Mouse (Mus musculus) layer of hippocampus, adult 18-20 months (tissue): ENCODE measurements at regions not wholly inside any gene's neighbourhood (a gene's known extent, or its start where the extent isn't known, plus 50 kb on each side); places are given as distances from the start of the nearest gene placed in this dataset.

ENCODE experiments used
- DNase-seq, 2 experiments: peaks; one replicate each; pipeline ENCODE4 v3.0.0; 2022; ENCODE audit warnings: low spot score in 2 of 2

DNA sequence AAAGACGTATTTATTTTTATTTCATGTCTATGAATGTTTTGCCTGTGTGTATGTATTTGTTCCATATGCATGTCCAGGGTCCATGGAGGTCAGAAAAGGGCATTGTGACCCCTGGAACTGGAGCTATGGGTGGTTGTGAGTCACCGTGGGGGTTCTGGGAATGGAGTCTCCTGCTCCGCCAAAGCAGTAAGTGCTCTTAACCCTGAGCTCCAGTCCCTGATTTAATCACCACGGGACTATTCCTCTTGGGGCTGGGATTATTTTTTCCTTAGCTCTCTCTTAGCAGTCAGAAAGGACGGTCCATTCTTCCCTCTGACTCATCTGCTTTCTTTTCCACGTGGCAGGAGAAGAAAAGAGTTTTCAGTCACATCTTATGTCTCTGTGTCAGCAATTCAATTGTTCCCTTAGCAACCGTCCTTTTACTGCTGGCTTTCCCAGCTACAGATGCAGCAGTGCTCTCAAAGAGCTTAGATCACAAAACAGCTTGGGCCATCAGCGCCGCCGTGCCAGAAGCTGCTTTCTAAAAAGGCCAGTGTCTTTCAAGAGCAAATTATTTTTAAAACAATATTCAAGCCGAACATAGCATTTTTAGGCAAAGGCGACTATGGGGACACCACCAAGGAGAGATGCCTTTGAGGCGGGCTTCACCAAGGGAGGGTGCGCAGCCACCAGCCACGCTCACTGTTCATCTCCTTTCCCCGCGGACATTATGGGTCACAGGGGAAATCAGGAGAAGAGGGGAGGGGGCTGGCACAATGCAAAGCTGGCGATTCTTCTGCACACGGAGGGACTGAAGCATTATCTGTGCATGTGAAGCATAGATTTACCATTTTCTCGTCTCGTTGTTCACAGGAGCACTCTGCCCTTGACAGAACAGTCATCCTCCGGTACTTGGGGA lies 110.8 kb downstream of the Map3k7 start:
- peak; percentile 48 to 50 for DNase-seq

DNA sequence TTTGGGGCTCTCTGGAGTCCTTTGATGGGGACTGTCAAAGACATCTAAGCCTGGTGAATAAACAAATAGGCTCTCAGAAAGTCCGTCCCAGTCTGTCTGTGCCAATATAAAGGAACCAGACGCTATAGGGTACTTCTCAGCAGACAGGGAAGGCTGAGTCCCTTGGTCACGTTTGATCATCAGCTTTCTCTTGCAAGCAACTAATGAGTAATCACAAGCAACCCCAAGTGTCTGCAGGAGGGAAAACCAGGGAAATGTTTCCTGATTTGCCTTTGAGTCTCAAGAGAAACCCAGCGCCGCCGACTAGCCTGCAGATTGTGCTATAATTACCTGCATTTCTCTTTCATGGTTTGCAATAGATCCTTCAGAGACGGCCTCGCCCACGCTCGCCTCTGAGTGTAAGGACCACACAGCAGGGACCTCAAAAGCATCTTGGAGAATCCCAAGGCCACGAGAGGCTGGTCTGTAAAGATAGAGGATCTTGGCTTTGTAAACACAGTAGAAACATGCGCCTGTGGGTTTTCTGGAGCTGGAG lies 112.6 kb downstream of the Map3k7 start:
- DNase-seq: no peak

- DNase-seq: no peak
These were observed 119.6 kb downstream of the Map3k7 start for GRCm38 (mm10) chr4:32083456-32083855.

- DNase-seq: no peak
These were observed 120.5 kb downstream of the Map3k7 start for GRCm38 (mm10) chr4:32084250-32084869.

DNA sequence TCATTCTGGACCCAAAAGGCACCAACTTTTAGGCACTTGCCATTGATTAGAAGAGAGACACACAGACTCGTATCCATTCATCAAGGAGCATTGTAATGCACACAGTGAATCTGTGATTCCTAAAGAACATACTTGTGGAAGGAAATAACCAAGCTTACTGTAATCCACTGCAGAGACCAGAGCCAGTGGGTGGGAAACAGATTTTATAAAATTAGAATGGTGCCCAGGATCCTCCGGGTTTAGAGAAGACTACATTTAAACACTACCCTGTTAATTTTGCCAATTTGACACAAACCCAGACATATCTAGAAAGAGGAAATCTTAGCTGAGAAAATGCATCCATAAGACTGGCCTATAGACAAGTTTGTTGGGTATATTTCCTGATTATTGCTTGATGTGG lies 121.1 kb downstream of the Map3k7 start:
- no peak for DNase-seq

DNA sequence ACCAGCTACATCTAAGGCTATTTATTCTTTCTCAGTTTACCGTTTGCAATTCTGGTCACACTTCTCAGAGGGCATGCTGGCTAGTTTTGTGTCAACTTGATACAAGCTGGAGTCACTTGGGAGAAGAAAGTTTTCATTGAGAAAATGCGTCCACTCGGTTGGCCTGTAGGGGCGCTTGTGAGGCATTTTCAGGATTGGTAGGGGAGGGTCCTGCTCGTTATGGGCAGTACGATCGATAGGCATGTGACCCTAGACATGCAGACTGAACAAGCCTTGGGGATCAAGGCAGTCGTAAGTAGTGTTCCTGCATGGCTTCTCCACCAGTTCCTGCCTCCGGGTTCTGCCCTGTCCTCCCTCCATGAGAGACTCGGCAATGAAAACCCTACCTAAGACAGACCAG lies 127.2 kb downstream of the Map3k7 start:
- DNase-seq: no peak

- no peak for DNase-seq
These were observed 128.6 kb downstream of the Map3k7 start for GRCm38 (mm10) chr4:32092320-32093041.

- DNase-seq: no peak
These were observed 134.3 kb downstream of the Map3k7 start for GRCm38 (mm10) chr4:32098233-32098632.

DNA sequence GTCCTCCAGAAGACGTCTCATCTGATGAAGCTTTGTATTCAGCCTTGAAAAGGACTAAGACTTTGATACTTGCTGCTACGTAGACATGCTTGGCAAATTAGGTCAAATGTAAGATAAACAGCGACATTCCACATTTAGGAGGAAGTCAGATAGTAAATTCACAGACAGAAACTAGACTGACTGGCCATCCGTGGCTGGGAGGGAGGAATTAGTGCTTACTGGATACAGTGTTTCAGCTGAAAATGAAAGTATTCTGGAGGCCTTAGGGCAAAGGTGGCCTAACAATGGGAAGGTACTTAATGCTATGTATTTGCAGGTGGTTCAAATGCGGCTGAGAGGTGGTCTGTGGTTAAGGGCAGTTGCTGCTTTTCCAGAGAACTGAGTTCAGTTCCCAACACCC lies 137.1 kb downstream of the Map3k7 start:
- DNase-seq: no peak

- DNase-seq: peak in 1 of 2 experiments; percentile 6
These were observed 131.9 kb upstream of the Bach2 start for GRCm38 (mm10) chr4:32106664-32107171.

DNA sequence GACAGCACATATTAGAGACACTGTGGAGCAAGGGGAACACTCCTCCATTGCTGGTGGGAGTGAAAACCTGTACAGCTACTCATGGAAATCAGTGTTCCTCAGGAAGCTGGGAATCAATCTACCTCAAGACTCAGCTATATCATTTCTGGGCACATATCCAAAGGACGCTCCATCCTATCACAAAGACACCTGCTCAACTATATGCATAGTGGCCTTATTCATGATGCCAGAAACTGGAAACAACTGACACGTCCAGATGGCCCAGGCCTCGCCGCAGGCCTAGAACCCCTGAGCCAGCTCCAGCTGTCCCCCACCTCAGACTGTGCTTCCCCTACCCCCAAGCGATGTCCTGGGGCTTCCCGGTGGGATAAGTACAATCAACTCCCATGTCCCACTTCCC lies 116.3 kb upstream of the Bach2 start:
- no peak for DNase-seq

DNA sequence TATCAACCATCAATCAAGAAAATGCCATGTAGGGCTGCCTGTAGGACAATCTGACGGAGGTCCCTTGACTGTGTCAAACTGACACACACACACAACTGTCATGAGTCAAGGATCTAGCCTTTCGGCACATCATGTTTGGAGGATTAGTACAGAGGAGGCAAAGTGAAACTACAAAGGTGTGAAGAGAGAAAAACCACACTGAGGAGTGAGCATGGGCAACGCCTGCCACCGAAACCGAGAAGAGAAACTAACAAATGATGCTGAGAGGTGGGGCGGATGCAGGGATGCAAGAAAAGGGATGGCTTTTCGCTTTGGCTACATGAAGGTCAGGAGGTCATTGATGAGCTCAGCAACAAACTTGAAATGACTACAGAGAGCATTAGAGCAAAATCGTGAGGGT lies 111.8 kb upstream of the Bach2 start:
- no peak for DNase-seq

GRCm38 (mm10) chr4:32130594-32130993 lies 108.0 kb upstream of the Bach2 start:
- no peak for DNase-seq

DNA sequence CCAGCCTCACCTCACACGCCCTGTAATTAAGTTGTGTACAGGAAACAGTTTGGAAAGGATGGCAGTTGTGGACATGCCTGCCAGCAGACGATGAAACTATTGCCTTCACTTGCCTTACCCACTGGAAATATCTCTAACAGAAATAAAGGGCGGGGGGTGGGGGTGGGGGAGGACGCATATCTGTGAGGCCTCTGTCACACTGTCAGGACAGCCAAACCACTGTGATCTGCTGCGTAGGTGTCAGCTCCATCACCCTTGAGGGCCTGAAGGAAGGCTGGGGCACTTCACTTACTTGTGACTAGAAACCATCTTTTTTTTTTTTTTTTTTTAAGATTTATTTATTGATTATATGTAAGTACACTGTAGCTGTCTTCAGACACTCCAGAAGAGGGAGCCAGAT lies 106.8 kb upstream of the Bach2 start:
- no peak for DNase-seq

- no peak for DNase-seq
These were observed 102.5 kb upstream of the Bach2 start for GRCm38 (mm10) chr4:32136151-32136550.

GRCm38 (mm10) chr4:32137243-32137642 lies 101.4 kb upstream of the Bach2 start:
- no peak for DNase-seq

DNA sequence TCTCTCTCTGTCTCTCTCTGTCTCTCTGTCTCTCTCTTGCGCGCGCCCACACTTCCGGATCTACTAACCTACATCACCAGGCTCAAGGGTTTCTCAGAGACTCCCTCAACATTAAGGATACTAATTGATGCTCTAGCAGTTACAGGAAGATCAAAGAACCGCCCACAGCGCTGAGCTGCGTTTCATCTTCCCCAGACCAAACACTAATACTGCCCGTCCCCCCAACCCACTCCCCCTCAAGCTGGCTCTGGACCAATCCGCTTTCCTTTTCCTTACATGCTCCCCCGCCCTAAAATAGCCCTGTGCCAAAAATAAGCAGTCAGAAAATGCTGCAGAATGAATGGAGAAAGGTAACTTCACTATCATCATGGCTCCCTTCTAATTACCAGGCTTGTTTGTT lies 100.6 kb upstream of the Bach2 start:
- DNase-seq: peak in 1 of 2 experiments; percentile 6

- DNase-seq: no peak
These were observed 99.0 kb upstream of the Bach2 start for GRCm38 (mm10) chr4:32139586-32139985.

DNA sequence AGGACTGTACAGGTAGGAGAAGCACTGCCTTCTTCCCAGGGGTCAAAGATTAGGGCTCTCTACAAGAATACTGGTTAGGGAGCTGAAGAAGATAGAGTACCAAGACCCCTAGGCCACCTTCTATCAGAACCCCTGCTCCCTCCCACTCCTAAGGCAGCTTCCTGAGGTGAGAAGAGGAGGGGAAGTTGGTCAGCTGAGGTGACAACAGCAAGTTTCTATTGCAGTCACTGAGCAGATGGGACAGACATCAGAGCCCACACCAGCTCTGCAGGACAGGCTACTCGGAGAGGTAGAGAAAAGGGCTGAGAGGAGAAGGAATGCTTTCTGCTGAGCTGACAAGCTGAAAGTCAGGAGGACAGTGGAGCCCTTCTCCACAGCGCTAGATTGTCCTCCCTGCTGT lies 98.5 kb upstream of the Bach2 start:
- no peak for DNase-seq

- DNase-seq: no peak
These were observed 96.4 kb upstream of the Bach2 start for GRCm38 (mm10) chr4:32142198-32142597.

GRCm38 (mm10) chr4:32147146-32147545 lies 91.5 kb upstream of the Bach2 start:
- no peak for DNase-seq

GRCm38 (mm10) chr4:32148597-32148996 lies 90.0 kb upstream of the Bach2 start:
- no peak for DNase-seq
